Mouse (Mus musculus) heart, postnatal 0 days (tissue): ENCODE measurements around the gene Eif5a2.

ENCODE experiments used
- CTCF ChIP-seq: IDR thresholded peaks from 2 replicates; pipeline ENCODE4 v1.5.1; 2016; ENCODE audit warnings: antibody characterized with exemption, control low read depth, low read depth
- EP300 ChIP-seq: IDR thresholded peaks from 2 replicates; pipeline ENCODE4 v1.6.1; 2016; ENCODE audit warnings: antibody characterized with exemption, low read depth

DNA sequence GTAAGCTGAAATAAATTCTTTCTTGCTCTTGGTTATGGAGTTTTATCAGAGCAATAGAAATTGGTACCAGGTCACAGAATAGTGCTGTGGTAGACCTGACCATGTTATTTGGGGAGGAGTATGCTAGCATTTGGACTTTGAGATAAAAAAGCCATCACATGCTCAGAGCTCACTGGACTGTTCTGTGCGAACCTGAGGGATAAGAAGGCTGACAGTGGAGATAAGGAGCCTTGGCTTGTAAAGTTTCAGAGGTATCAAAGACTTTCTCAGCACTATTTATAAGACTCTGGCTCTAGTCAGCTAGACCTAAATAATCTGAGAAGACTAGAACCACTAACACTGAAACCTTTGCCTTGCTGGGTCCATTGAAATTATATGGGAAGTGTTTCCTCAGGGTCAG lies 5.1 kb upstream of the Eif5a2 start:
- no peak for TF ChIP-seq CTCF
- no peak for TF ChIP-seq EP300
